Mouse (Mus musculus): ENCODE data around the gene Setd3. TPM values are rescaled to one million over a fixed set of nuclear protein-coding genes. Genes with fewer than 3 reads are reported as not detected.

Gene Setd3
- polyA plus RNA-seq, 1 experiment from 2014 or later, result 121 TPM

- WGBS (ENCODE audit: missing documents), result 88% methylated on average over 2 of the region's 2 CpGs
- no peak overlapping the region for H3K4me3 ChIP-seq (ENCODE audit: inconsistent target)
Observed at GRCm38 (mm10) chr12:108102119-108102518, 77.0 kb downstream of the Setd3 start.

DNA sequence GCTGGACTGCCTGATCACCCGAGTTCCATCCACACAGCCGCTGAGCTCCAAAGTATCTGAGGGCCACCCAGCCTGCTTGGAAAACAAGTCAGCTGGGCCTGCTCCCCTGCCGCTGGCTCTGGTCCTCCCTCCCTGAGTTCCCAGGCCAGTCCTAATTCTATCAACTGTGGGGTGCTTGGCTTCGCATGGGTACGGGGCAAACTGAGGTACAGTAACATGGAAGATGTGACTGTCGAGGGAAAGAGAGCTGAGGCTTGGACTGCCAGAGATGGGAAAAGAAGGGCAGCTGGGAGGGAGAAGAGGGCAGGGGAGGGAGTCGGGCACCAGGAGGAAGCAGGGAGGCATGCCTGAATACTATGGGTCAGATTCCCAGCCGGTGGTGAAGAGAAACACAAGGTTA, 78.9 kb downstream of the Setd3 start:
- Histone ChIP-seq H3K27ac (no peak overlapping the region), H3K4me3 (ENCODE audit: inconsistent target) (no peak overlapping the region), H3K36me3 (ENCODE audit: inconsistent target) (no peaks in the 10 kb centered on the region), H3K79me2 (ENCODE audit: inconsistent target) (no peaks in the 10 kb centered on the region)
- WGBS (ENCODE audit: missing documents), result 92% methylated on average over 8 of the region's 8 CpGs

More at GRCm38 (mm10) chr12:108102119-108102518, 77.0 kb downstream of the Setd3 start:
- no peak overlapping the region for H3K27ac ChIP-seq
- H3K79me2 ChIP-seq (ENCODE audit: inconsistent target), result no peaks in the 10 kb centered on the region
- peaks cover 11% of the 10 kb centered on the region; the same call in 1 of the 2 replicates for H3K36me3 ChIP-seq (ENCODE audit: inconsistent target)

- WGBS (ENCODE audit: missing documents), result 71% methylated on average over 18 of the region's 18 CpGs
- H3K36me3 ChIP-seq (ENCODE audit: inconsistent target), result no peaks in the 10 kb centered on the region
- H3K79me2 ChIP-seq (ENCODE audit: inconsistent target), result no peaks in the 10 kb centered on the region
- no peak overlapping the region for H3K4me3 ChIP-seq (ENCODE audit: inconsistent target)
- H3K27ac ChIP-seq, result no peak overlapping the region
Observed at GRCm38 (mm10) chr12:108098201-108098980, 80.7 kb downstream of the Setd3 start.

DNA sequence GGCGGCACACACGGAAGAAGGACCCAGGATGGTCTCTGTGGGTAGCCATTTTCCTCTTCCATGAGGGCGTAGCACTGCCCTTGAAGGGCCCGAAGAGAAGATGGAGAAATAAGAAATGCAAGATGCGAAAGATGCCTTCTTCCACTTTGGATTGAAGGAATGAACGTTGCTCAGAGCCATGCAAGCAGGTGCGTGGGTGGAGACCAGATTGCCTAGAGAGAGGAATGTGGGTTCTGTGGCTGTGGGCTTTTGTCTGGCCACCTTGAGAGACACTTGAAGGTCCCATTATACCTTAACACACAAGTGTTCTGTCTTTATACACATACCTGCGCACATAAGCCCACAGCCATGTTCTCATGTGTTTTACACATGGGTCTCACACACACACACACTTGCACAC, 81.5 kb downstream of the Setd3 start:
- Histone ChIP-seq H3K79me2 (ENCODE audit: inconsistent target) (no peaks in the 10 kb centered on the region), H3K4me3 (ENCODE audit: inconsistent target) (no peak overlapping the region), H3K36me3 (ENCODE audit: inconsistent target) (no peaks in the 10 kb centered on the region), H3K27ac (no peak overlapping the region)
- WGBS (ENCODE audit: missing documents), result 91% methylated on average over 8 of the region's 8 CpGs

GRCm38 (mm10) chr12:108088253-108088652, 90.9 kb downstream of the Setd3 start:
- 52% methylated on average over 9 of the region's 9 CpGs for WGBS (ENCODE audit: missing documents)

DNA sequence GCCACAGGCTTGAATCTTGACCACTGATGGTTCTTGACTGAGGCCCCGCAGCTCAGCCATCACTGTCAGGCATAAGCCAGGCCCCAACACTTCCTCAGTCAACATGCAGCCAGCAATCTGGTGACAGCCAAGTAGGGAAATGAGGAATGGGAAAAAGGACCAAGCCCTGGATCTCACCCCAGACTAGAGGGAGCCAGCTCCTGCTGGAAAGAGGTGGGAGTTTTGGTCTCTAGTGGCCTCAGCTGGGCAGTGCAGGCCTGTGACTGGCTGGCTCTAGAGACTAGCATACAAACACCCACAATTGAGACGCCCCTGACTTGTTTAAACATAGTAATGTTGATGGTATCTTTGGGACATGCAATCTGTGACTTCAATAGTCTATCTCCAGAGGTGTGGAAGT, 91.6 kb downstream of the Setd3 start:
- H3K79me2 ChIP-seq (ENCODE audit: inconsistent target), result no peaks in the 10 kb centered on the region
- WGBS (ENCODE audit: missing documents), result 68% methylated on average over 2 of the region's 2 CpGs

More at GRCm38 (mm10) chr12:108088253-108088652, 90.9 kb downstream of the Setd3 start:
- Histone ChIP-seq H3K27ac (no peak overlapping the region), H3K4me3 (ENCODE audit: inconsistent target) (no peak overlapping the region), H3K79me2 (ENCODE audit: inconsistent target) (no peaks in the 10 kb centered on the region), H3K36me3 (ENCODE audit: inconsistent target) (no peaks in the 10 kb centered on the region)

DNA sequence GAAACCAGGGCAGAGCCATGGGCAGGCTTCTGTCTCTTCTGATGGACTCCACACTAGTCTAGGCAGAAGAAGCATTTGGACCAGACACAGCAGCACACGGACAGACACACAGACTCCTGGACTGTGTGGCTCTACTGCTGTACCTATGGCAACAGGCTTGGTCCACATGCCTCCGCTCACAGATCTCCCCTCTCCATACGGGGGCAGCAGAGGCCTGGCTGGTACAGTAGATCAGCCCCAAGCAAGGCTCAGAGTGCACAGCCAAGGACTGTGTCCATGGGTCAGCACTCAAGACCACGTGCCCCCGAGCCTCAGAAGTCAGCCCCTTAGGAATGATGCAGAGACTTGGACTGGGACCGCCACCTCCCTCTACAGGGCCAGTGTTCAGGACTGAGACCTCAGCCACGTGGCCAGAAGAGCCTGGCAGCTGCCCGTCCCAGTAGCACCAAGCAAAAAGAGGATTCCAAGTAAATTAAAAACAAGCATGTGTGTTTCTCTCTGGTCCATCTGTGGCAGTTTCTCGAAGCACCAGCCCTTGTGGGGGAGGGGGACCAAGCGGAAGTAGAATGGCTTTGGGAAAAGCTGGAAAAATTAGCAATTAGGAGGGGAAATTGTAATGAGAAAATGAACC, 100.9 kb downstream of the Setd3 start:
- H3K4me3 ChIP-seq (ENCODE audit: inconsistent target), result no peak overlapping the region
- no peak overlapping the region for H3K27ac ChIP-seq
- H3K79me2 ChIP-seq (ENCODE audit: inconsistent target), result no peaks in the 10 kb centered on the region
- WGBS (ENCODE audit: missing documents), result 78% methylated on average over 10 of the region's 10 CpGs
- H3K36me3 ChIP-seq (ENCODE audit: inconsistent target), result no peaks in the 10 kb centered on the region

More for the DNA sequence above, 91.6 kb downstream of the Setd3 start:
- Histone ChIP-seq H3K27ac (no peak overlapping the region), H3K36me3 (ENCODE audit: inconsistent target) (no peaks in the 10 kb centered on the region), H3K4me3 (ENCODE audit: inconsistent target) (no peak overlapping the region)

GRCm38 (mm10) chr12:108072907-108073306, 106.2 kb downstream of the Setd3 start:
- 72% methylated on average over 5 of the region's 5 CpGs for WGBS (ENCODE audit: missing documents)
- H3K79me2 ChIP-seq (ENCODE audit: inconsistent target), result no peaks in the 10 kb centered on the region
- no peaks in the 10 kb centered on the region for H3K36me3 ChIP-seq (ENCODE audit: inconsistent target)

GRCm38 (mm10) chr12:108070685-108071662, 108.1 kb downstream of the Setd3 start:
- Histone ChIP-seq H3K79me2 (ENCODE audit: inconsistent target) (no peaks in the 10 kb centered on the region), H3K4me3 (ENCODE audit: inconsistent target) (no peak overlapping the region), H3K27ac (no peak overlapping the region), H3K36me3 (ENCODE audit: inconsistent target) (no peaks in the 10 kb centered on the region)
- WGBS (ENCODE audit: missing documents), result 76% methylated on average over 20 of the region's 21 CpGs

More at GRCm38 (mm10) chr12:108072907-108073306, 106.2 kb downstream of the Setd3 start:
- H3K27ac ChIP-seq, result no peak overlapping the region
- H3K4me3 ChIP-seq (ENCODE audit: inconsistent target), result no peak overlapping the region

GRCm38 (mm10) chr12:108069504-108069903, 109.6 kb downstream of the Setd3 start:
- Histone ChIP-seq H3K79me2 (ENCODE audit: inconsistent target) (no peaks in the 10 kb centered on the region), H3K36me3 (ENCODE audit: inconsistent target) (no peaks in the 10 kb centered on the region), H3K27ac (no peak overlapping the region), H3K4me3 (ENCODE audit: inconsistent target) (no peak overlapping the region)
- WGBS (ENCODE audit: missing documents), result 92% methylated on average over 6 of the region's 6 CpGs

DNA sequence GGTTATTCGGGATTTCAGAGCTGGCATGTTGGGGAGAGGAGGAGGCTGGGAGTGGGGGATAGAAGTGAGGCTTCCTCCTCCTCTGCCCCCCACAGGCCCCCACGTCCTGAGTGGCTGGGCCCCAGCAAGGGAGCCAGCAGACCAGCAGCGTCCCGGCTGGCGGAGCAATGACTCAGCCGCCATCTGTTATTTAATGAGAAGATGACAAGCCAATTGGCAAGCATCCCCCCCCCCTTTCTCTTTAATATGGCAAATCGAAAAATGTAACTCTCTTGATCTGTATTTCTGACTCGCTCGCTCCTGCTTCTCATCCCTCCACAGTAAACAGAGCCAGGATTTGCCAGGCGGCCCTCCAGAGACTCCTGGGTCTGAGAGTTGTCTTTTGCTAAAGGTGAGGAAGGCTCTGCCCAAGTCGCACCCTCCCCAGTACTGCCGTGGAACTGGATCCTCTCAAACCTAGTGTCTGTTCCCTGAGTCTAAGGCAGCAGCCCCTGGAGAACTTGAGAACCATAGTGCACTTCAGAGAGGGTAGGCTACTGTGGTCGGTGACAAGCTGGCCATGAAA, 111.2 kb downstream of the Setd3 start:
- Histone ChIP-seq H3K79me2 (ENCODE audit: inconsistent target) (no peaks in the 10 kb centered on the region), H3K27ac (no peak overlapping the region), H3K4me3 (ENCODE audit: inconsistent target) (no peak overlapping the region), H3K36me3 (ENCODE audit: inconsistent target) (no peaks in the 10 kb centered on the region)
- 73% methylated on average over 13 of the region's 13 CpGs for WGBS (ENCODE audit: missing documents)

DNA sequence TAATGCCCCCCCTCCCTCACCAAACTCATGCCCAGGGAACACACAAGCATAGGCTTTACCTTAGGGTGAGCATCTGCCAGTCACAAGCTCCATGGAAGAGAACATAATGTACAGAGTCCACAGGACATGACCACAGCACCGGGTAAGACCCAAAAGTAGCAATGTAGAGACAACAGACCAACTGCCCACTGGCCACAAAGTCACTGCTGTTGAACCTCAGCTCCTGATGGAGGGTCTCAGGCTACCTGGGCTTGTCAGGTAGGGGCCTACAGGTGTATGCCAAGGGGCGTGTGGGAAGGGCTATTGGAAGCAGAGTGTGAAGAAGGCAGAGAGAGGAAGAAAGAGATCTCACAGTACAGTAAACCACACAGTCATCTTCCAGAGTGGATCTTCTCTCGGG, 111.9 kb downstream of the Setd3 start:
- Histone ChIP-seq H3K27ac (no peak overlapping the region), H3K36me3 (ENCODE audit: inconsistent target) (no peaks in the 10 kb centered on the region), H3K79me2 (ENCODE audit: inconsistent target) (no peaks in the 10 kb centered on the region), H3K4me3 (ENCODE audit: inconsistent target) (no peak overlapping the region)
- 78% methylated on average over 3 of the region's 3 CpGs for WGBS (ENCODE audit: missing documents)

GRCm38 (mm10) chr12:108064396-108064998, 114.6 kb downstream of the Setd3 start:
- WGBS (ENCODE audit: missing documents), result 81% methylated on average over 9 of the region's 9 CpGs
- H3K79me2 ChIP-seq (ENCODE audit: inconsistent target), result no peaks in the 10 kb centered on the region
- no peak overlapping the region for H3K4me3 ChIP-seq (ENCODE audit: inconsistent target)

GRCm38 (mm10) chr12:108063986-108064385, 115.1 kb downstream of the Setd3 start:
- Histone ChIP-seq H3K79me2 (ENCODE audit: inconsistent target) (no peaks in the 10 kb centered on the region), H3K27ac (no peak overlapping the region), H3K36me3 (ENCODE audit: inconsistent target) (no peaks in the 10 kb centered on the region), H3K4me3 (ENCODE audit: inconsistent target) (no peak overlapping the region)
- WGBS (ENCODE audit: missing documents), result 66% methylated on average over 6 of the region's 6 CpGs

More at GRCm38 (mm10) chr12:108064396-108064998, 114.6 kb downstream of the Setd3 start:
- no peak overlapping the region for H3K27ac ChIP-seq
- H3K36me3 ChIP-seq (ENCODE audit: inconsistent target), result no peaks in the 10 kb centered on the region
